Comparison of ENCODE assay signal across 7 mouse cellular contexts in the genomic region with DNA sequence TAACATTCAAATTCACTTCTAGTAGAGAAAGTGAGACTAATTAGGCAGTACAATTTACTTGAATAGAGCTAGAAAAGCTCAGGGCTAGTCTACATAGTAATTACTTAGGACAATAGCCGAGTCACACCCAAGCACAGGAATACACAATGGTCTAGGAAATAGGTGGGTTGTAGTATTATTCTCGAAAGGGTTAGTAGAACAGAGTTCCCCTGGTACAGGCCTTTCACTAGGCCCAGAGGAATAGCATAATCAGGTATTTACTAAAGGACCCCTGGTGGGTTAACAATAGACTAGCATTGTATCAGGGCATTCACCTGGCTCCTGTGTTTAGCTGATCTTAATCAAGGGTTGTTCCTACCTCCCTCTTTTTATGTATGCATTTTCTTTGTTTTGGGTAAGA.
A peak's percentile ranks its signal among the peaks of the same experiment; 100 is the strongest.
DNase-seq lines count a peak whose midpoint lies in the region; ATAC-seq and TF ChIP-seq lines count a peak whose summit lies in the region.
"Not testable (repeated sequence)": the region's sequence is repeated elsewhere in the genome, so short reads cannot be mapped to it uniquely, and the experiment has no call there.

No protein-coding gene starts in this region.

- not testable (repeated sequence) for H3K4me2 ChIP-seq in forebrain, embryonic 15.5 days (replicated peaks)

- H3K4me3 ChIP-seq in ES-E14 (ENCODE audit: insufficient read depth in 1 of 2, low read depth in 1 of 2, low read length in 2 of 2, poor library complexity in 1 of 2, severe bottlenecking in 1 of 2); forebrain, embryonic 15.5 days; layer of hippocampus, adult 2 months: not testable (repeated sequence)

- not testable (repeated sequence) for H3K27ac ChIP-seq in ES-E14 (ENCODE audit: insufficient read depth, low read depth, low read length, poor library complexity, severe bottlenecking)
- H3K27ac ChIP-seq in forebrain, embryonic 15.5 days (replicated peaks): 0 out of 2 replicates have a peak overlapping the region, but pooled peaks have one; percentile 19
- peak overlapping the region; percentile 51; the same call in 1 of the 2 replicates for H3K27ac ChIP-seq in layer of hippocampus, adult 2 months

- H3K27me3 ChIP-seq in forebrain, embryonic 15.5 days: not testable (repeated sequence)

- not testable (repeated sequence) for ATAC-seq in forebrain, embryonic 15.5 days (replicated peaks)

- TF ChIP-seq CTCF in layer of hippocampus, adult 2 months (conservative IDR thresholded peaks at IDR 0.05): not testable (repeated sequence)

- 61% methylated on average over 2 of the region's 2 CpGs for WGBS in forebrain, embryonic 15.5 days

- not testable (repeated sequence) for H3K9ac ChIP-seq in ES-E14 (ENCODE audit: insufficient read depth, low read depth, low read length, poor library complexity, severe bottlenecking); forebrain, embryonic 15.5 days (replicated peaks)

- in situ Hi-C loops in ES-E14 (cut with MboI; ENCODE audit: low sequenced_read_pairs in 2 of 2, unreplicated experiment in 2 of 2): not testable (repeated sequence)

- H3K4me1 ChIP-seq in ES-E14 (ENCODE audit: control insufficient read depth in 2 of 2, insufficient read depth in 2 of 2, low read length in 2 of 2, poor library complexity in 1 of 2); forebrain, embryonic 15.5 days: not testable (repeated sequence)

- not testable (repeated sequence) for H3K9me3 ChIP-seq in ES-E14 (ENCODE audit: control insufficient read depth, insufficient read depth, low read depth, low read length); forebrain, embryonic 15.5 days

- peak; percentile 82 for DNase-seq in ES-CJ7 (ENCODE audit: low read depth, low spot score)
- DNase-seq in ES-E14 (ENCODE audit: low read depth, low spot score): peak; percentile 45
- DNase-seq in R1 (ENCODE audit: low read depth, low spot score): peak; percentile 92
- peak; percentile 14 for DNase-seq in WW6 (ENCODE audit: low read depth, low spot score)
- DNase-seq in ZHBTc4 (ENCODE audit: low read depth, low spot score): peak; percentile 79
- DNase-seq in layer of hippocampus, adult 2 months (ENCODE audit: low spot score in 2 of 2): not testable (repeated sequence)

- not testable (repeated sequence) for H3K36me3 ChIP-seq in ES-E14 (ENCODE audit: control insufficient read depth, insufficient read depth, low read length, poor library complexity, severe bottlenecking); forebrain, embryonic 15.5 days
